Mouse (Mus musculus) splenic B cell, adult 2 months (primary cell): ENCODE results near the gene Plpp3.

Experiments used
- DNase-seq: peaks from one replicate; pipeline ENCODE4 v3.0.0-alpha.2; 2011; ENCODE audit warnings: low read depth, low spot score
- H3K27me3 ChIP-seq: 2 replicates; pipeline ENCODE4 v1.6.1; 2012; ENCODE audit warnings: mild to moderate bottlenecking, low read length, moderate library complexity, mixed read lengths; ENCODE audit not compliant: control insufficient read depth, poor library complexity, insufficient read depth, severe bottlenecking
- H3K36me3 ChIP-seq: 2 replicates; pipeline ENCODE4 v1.6.1; 2012; ENCODE audit warnings: mild to moderate bottlenecking, low read length, moderate library complexity, mixed read lengths; ENCODE audit not compliant: control insufficient read depth, poor library complexity, insufficient read depth, severe bottlenecking

Plpp3 gene

GRCm38 (mm10) chr4:105133350-105134050, 23.6 kb upstream of the Plpp3 start:
- Histone ChIP-seq H3K27me3 (no peaks in the 10 kb centered on the region), H3K36me3 (no peaks in the 10 kb centered on the region)
- DNase-seq: no peak

- Histone ChIP-seq H3K27me3 (no peaks in the 10 kb centered on the region), H3K36me3 (0 out of 2 replicates have a peak, but pooled peaks cover 2% of the 10 kb centered on the region)
- DNase-seq: no peak
These were observed 7.7 kb upstream of the Plpp3 start for GRCm38 (mm10) chr4:105149492-105149891.

- Histone ChIP-seq H3K36me3 (0 out of 2 replicates have a peak, but pooled peaks cover 2% of the 10 kb centered on the region), H3K27me3 (no peaks in the 10 kb centered on the region)
- peak; percentile 85 for DNase-seq
These were observed 5.0 kb upstream of the Plpp3 start for GRCm38 (mm10) chr4:105151911-105152690.

GRCm38 (mm10) chr4:105153227-105153626, 3.9 kb upstream of the Plpp3 start:
- no peaks in the 10 kb centered on the region for H3K27me3 ChIP-seq
- H3K36me3 ChIP-seq: 0 out of 2 replicates have a peak, but pooled peaks cover 2% of the 10 kb centered on the region
- DNase-seq: no peak

GRCm38 (mm10) chr4:105156281-105156680, 866 bp upstream of the Plpp3 start:
- Histone ChIP-seq H3K27me3 (no peaks in the 10 kb centered on the region), H3K36me3 (0 out of 2 replicates have a peak, but pooled peaks cover 2% of the 10 kb centered on the region)
- DNase-seq: no peak

GRCm38 (mm10) chr4:105156955-105157275, 232 bp upstream of the Plpp3 start:
- peak; percentile 61 for DNase-seq
- 0 out of 2 replicates have a peak, but pooled peaks cover 2% of the 10 kb centered on the region for H3K36me3 ChIP-seq
- no peaks in the 10 kb centered on the region for H3K27me3 ChIP-seq

- 0 out of 2 replicates have a peak, but pooled peaks cover 2% of the 10 kb centered on the region for H3K36me3 ChIP-seq
- DNase-seq: peak; percentile 81
- H3K27me3 ChIP-seq: no peaks in the 10 kb centered on the region
These were observed 1.0 kb downstream of the Plpp3 start for GRCm38 (mm10) chr4:105158169-105158555.

- no peaks in the 10 kb centered on the region for H3K27me3 ChIP-seq
- H3K36me3 ChIP-seq: no peaks in the 10 kb centered on the region
- peak; percentile 27 for DNase-seq
These were observed 1.7 kb downstream of the Plpp3 start for GRCm38 (mm10) chr4:105158651-105159530.

GRCm38 (mm10) chr4:105159531-105159870, 2.4 kb downstream of the Plpp3 start:
- H3K36me3 ChIP-seq: no peaks in the 10 kb centered on the region
- no peak for DNase-seq
- H3K27me3 ChIP-seq: no peaks in the 10 kb centered on the region

GRCm38 (mm10) chr4:105160470-105160869, 3.3 kb downstream of the Plpp3 start:
- no peaks in the 10 kb centered on the region for H3K27me3 ChIP-seq
- H3K36me3 ChIP-seq: no peaks in the 10 kb centered on the region
- DNase-seq: no peak

- H3K27me3 ChIP-seq: no peaks in the 10 kb centered on the region
- no peaks in the 10 kb centered on the region for H3K36me3 ChIP-seq
- peak; percentile 8 for DNase-seq
These were observed 4.9 kb downstream of the Plpp3 start for GRCm38 (mm10) chr4:105162014-105162413.

- no peaks in the 10 kb centered on the region for H3K36me3 ChIP-seq
- no peaks in the 10 kb centered on the region for H3K27me3 ChIP-seq
These were observed 5.5 kb downstream of the Plpp3 start for GRCm38 (mm10) chr4:105162676-105163075.

GRCm38 (mm10) chr4:105163981-105164411, 6.8 kb downstream of the Plpp3 start:
- peak; percentile 81 for DNase-seq
- no peaks in the 10 kb centered on the region for H3K36me3 ChIP-seq

More at GRCm38 (mm10) chr4:105162676-105163075, 5.5 kb downstream of the Plpp3 start:
- peak; percentile 31 for DNase-seq

GRCm38 (mm10) chr4:105164952-105165351, 7.8 kb downstream of the Plpp3 start:
- peak; percentile 62 for DNase-seq
- no peaks in the 10 kb centered on the region for H3K27me3 ChIP-seq
- H3K36me3 ChIP-seq: no peaks in the 10 kb centered on the region

More at GRCm38 (mm10) chr4:105163981-105164411, 6.8 kb downstream of the Plpp3 start:
- no peaks in the 10 kb centered on the region for H3K27me3 ChIP-seq
